Mouse (Mus musculus): ENCODE results near the gene Ngf.

Ngf gene

GRCm38 (mm10) chr3:102469713-102470448, at the start of gene Ngf:
Ngf (plus strand) TSS chr3:102469919.
- no peak for DNase-seq (ENCODE audit: low spot score)

- peak; percentile 71 for DNase-seq (ENCODE audit: low spot score)
Measured at GRCm38 (mm10) chr3:102445567-102445966, 24.2 kb upstream of the Ngf start.

GRCm38 (mm10) chr3:102446691-102447090, 23.0 kb upstream of the Ngf start:
- DNase-seq (ENCODE audit: low spot score), result no peak

- no peak for DNase-seq (ENCODE audit: low spot score)
Measured at GRCm38 (mm10) chr3:102454566-102454965, 15.2 kb upstream of the Ngf start.

- no peak for DNase-seq (ENCODE audit: low spot score)
Measured at GRCm38 (mm10) chr3:102460528-102460927, 9.2 kb upstream of the Ngf start.

- DNase-seq (ENCODE audit: low spot score), result no peak
Measured at GRCm38 (mm10) chr3:102460986-102461385, 8.7 kb upstream of the Ngf start.

GRCm38 (mm10) chr3:102462703-102463336, 6.9 kb upstream of the Ngf start:
- no peak for DNase-seq (ENCODE audit: low spot score)

GRCm38 (mm10) chr3:102463339-102463738, 6.4 kb upstream of the Ngf start:
- DNase-seq (ENCODE audit: low spot score), result no peak

- peak; percentile 65 for DNase-seq (ENCODE audit: low spot score)
Measured at GRCm38 (mm10) chr3:102466587-102466986, 3.1 kb upstream of the Ngf start.

GRCm38 (mm10) chr3:102467121-102467520, 2.6 kb upstream of the Ngf start:
- DNase-seq (ENCODE audit: low spot score), result no peak

- DNase-seq (ENCODE audit: low spot score), result no peak
Measured at GRCm38 (mm10) chr3:102471251-102471650, 1.5 kb downstream of the Ngf start.

- no peak for DNase-seq (ENCODE audit: low spot score)
Measured at GRCm38 (mm10) chr3:102471799-102472198, 2.1 kb downstream of the Ngf start.

GRCm38 (mm10) chr3:102474275-102475155, 4.8 kb downstream of the Ngf start:
- DNase-seq (ENCODE audit: low spot score), result peak; percentile 6

- DNase-seq (ENCODE audit: low spot score), result no peak
Measured at GRCm38 (mm10) chr3:102477917-102478694, 8.4 kb downstream of the Ngf start.

GRCm38 (mm10) chr3:102490393-102491123, 20.8 kb downstream of the Ngf start:
- DNase-seq (ENCODE audit: low spot score), result peak; percentile 50

- no peak for DNase-seq (ENCODE audit: low spot score)
Measured at GRCm38 (mm10) chr3:102498113-102498512, 28.4 kb downstream of the Ngf start.

- no peak for DNase-seq (ENCODE audit: low spot score)
Measured at GRCm38 (mm10) chr3:102498931-102499330, 29.2 kb downstream of the Ngf start.

- DNase-seq (ENCODE audit: low spot score), result no peak
Measured at GRCm38 (mm10) chr3:102500031-102500430, 30.3 kb downstream of the Ngf start.

- DNase-seq (ENCODE audit: low spot score), result no peak
Measured at GRCm38 (mm10) chr3:102501186-102501585, 31.5 kb downstream of the Ngf start.

GRCm38 (mm10) chr3:102505129-102505528, 35.4 kb downstream of the Ngf start:
- no peak for DNase-seq (ENCODE audit: low spot score)

- DNase-seq (ENCODE audit: low spot score), result no peak
Measured at GRCm38 (mm10) chr3:102506061-102506460, 36.3 kb downstream of the Ngf start.
